Mouse (Mus musculus) C2C12 (cell line): ENCODE measurements around the gene Rnf2.

Experiments
- CEBPB ChIP-seq: IDR thresholded peaks from one replicate; pipeline ENCODE4 v1.6.1; 2011; ENCODE audit warnings: low read depth, mild to moderate bottlenecking, control low read depth, moderate library complexity
- CTCF ChIP-seq: IDR thresholded peaks from one replicate; pipeline ENCODE4 v1.5.1; 2011; ENCODE audit not compliant: control insufficient read depth, insufficient read depth, insufficient read length
- FOSL1 ChIP-seq: IDR thresholded peaks from one replicate; pipeline ENCODE4 v1.8.0; 2011; ENCODE audit warnings: mild to moderate bottlenecking, low read length; ENCODE audit not compliant: poor library complexity, insufficient read depth, severe bottlenecking
- MAX ChIP-seq: IDR thresholded peaks from one replicate; pipeline ENCODE4 v1.6.1; 2011; ENCODE audit warnings: mild to moderate bottlenecking, control low read depth
- MYOD1 ChIP-seq: IDR thresholded peaks from one replicate; pipeline ENCODE4 v1.6.1; 2011; ENCODE audit warnings: low read depth; ENCODE audit not compliant: control insufficient read depth, insufficient read length
- MYOG ChIP-seq: IDR thresholded peaks from one replicate; pipeline ENCODE4 v1.6.1; 2011; ENCODE audit not compliant: control insufficient read depth, insufficient read length; ENCODE audit errors: extremely low read depth
- USF1 ChIP-seq: IDR thresholded peaks from one replicate; pipeline ENCODE4 v1.6.1; 2011; ENCODE audit warnings: low read depth, mild to moderate bottlenecking, control low read depth, moderate library complexity

DNA sequence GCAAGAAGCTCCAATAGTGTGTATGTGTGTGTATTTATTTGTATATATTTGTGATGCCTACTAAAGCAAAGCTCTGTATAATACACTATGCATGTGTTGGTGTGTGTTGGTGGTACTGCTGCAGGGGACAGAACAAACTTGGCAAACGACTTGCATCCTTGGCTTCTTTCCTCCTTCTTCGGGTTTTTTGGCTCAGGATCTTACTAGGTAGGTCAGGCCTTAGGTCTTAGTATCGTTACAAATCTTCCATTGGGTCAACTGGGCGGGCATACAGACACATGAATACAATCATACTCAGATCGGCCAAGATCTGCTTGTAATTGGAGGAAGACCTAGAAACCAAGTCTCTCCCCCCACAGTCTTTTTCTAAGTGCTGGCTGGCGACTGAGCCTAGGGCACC lies 6.0 kb downstream of the Rnf2 start:
- TF ChIP-seq CTCF (no peak), MYOD1 (no peak), USF1 (no peak), CEBPB (no peak), MYOG (no peak), MAX (no peak), FOSL1 (no peak)
